Mouse (Mus musculus) brown adipose tissue, adult 24 weeks (tissue): ENCODE results near the gene Hopx. TPM values are rescaled to one million over a fixed set of nuclear protein-coding genes. Genes with fewer than 3 reads are reported as not detected.

ENCODE experiments used
- H3K27ac ChIP-seq: fragments of 200-500 bp; replicated peaks from 2 replicates; pipeline ENCODE4 v1.5.1; 2012; ENCODE audit warnings: low read depth, mild to moderate bottlenecking, low read length
- H3K4me1 ChIP-seq: fragments of 200-500 bp; 2 replicates; pipeline ENCODE4 v1.6.1; 2012; ENCODE audit warnings: low read length, mixed read lengths; ENCODE audit not compliant: control insufficient read depth, insufficient read depth, insufficient read length
- H3K4me3 ChIP-seq: fragments of 200-500 bp; 2 replicates; pipeline ENCODE4 v1.5.1; 2012; ENCODE audit warnings: low read depth, mild to moderate bottlenecking, low read length, moderate library complexity; ENCODE audit not compliant: insufficient read depth
- polyA plus RNA-seq: library from polyadenylated mRNA; stranded (reverse); fragments of >200 nt; gene quantifications from 2 replicates; pipeline ENCODE4 v1.2.4, GENCODE M21; 2012; ENCODE audit not compliant: missing spikeins, insufficient read depth, insufficient read length

Gene Hopx
- polyA plus RNA-seq, 1 experiment = 5.0 TPM

DNA sequence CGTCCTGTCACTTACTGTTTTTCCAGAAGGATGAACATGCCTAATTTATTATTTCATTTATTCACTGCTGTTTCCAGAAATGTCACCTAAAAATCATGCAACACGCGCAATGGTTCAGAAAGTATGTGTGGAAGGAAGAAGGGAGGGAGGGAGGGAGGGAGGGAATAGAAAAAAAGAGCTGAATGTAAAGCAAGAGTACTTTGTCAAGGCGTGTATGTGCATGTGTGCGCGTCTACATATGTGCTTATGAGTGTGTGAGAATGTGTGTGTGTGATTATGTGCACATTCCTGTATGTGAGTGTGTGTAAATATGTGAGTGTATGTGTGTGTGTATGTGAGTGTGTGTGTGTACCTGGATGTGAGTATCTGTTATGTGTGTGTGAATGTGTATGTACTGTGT is 25.9 kb upstream of the Hopx start:
- no peak overlapping the region for H3K27ac ChIP-seq

DNA sequence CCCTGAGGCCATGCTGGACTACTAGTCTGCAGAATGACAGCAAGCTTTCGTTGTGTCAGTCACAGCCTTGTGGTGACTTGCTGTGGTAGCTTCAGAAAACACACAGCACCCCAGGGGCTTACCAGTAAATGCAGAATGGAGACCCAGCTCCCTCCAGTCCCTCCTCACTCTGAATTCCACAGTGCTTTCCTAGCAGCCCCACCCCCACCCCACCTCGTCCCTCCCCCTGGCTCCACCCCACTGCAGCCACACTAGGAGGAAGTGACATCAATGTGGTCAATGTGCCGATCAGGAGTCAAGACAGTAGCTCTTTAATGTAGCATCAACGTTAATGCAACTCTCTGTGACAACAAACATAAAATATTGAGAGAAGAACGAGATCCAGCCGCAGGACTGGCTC is 25.2 kb upstream of the Hopx start:
- H3K27ac ChIP-seq = 0 out of 2 replicates have a peak overlapping the region, but pooled peaks have one; percentile 33

More for the DNA sequence above, 25.9 kb upstream of the Hopx start:
- Histone ChIP-seq H3K4me1 (no peaks in the 10 kb centered on the region), H3K4me3 (no peak overlapping the region)

DNA sequence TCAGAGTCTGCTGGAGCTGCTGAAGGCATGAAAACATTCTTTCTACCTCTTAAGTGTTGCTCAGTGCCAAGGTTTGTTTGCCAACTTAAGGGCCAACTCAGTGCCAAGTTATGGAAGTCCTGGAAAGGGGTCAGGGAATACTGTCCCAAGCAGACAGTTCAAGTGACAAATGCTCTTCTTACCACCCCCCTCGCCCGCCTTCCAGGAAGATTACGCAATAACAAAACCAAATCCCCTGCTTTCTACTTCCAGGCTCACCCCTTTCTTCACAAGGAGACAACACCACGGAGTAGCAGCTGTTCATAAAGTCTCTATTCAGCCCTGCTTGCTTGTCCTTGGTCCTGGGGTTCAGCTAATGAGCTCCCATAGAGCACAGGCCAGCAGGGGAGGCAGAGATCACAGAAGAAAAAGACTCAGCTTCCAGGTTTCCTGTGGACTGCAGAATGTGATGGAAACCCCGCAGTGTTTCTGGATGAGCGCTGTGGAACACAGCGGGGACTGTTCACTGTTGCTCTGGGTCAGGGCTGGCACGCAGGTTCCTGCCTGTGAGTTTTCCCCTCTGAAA is 22.9 kb upstream of the Hopx start:
- no peak overlapping the region for H3K4me3 ChIP-seq
- H3K4me1 ChIP-seq = no peaks in the 10 kb centered on the region
- no peak overlapping the region for H3K27ac ChIP-seq

More for the DNA sequence above, 25.2 kb upstream of the Hopx start:
- no peaks in the 10 kb centered on the region for H3K4me1 ChIP-seq
- H3K4me3 ChIP-seq = no peak overlapping the region

DNA sequence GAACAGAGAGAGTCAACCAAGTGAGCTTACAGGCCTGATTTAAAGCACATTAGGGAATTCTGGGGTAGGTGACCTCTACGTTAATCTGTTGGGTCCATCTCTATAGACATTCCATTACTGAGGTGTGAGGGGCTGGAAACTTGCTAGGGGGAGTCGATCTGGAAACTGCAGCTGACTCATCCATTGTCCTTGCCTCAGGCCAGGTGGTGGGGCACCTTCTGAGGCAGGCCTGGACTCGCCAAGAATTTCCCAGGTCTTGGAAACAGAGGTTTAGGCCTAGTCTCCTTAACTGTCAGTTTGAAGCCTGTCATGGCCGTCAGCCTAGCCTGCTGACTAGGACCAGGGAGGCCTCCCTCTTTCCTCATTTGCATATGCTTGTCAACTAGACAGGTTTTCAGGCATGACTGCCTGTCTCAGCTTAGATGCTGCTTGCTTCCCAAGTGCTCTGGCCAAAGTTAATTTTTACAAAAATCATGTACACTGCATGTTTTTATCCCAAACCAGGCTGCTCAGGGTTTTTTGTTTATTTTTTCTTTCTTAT is 21.8 kb upstream of the Hopx start:
- H3K4me1 ChIP-seq = no peaks in the 10 kb centered on the region
- no peak overlapping the region for H3K4me3 ChIP-seq
- no peak overlapping the region for H3K27ac ChIP-seq

DNA sequence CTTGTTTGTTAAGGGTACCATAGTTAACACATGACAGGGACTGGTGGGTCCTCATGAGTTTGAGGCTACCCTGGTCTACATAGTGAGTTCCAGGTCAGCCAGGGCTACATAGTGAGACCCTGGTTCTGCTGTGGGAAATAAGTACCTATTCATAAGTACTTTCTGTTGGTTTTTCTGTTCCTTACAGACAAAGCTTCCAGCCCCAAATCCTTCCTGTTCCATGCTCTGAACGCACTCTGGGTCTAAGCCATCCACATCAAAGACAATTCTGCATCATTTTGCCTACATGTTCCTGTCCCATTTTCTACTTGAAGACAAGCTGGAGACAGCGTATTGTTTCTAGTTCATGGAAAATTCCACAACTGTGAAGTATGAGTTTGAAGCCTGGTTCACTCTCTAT is 20.0 kb upstream of the Hopx start:
- H3K4me1 ChIP-seq = no peaks in the 10 kb centered on the region
- H3K4me3 ChIP-seq = no peak overlapping the region
- H3K27ac ChIP-seq = no peak overlapping the region

DNA sequence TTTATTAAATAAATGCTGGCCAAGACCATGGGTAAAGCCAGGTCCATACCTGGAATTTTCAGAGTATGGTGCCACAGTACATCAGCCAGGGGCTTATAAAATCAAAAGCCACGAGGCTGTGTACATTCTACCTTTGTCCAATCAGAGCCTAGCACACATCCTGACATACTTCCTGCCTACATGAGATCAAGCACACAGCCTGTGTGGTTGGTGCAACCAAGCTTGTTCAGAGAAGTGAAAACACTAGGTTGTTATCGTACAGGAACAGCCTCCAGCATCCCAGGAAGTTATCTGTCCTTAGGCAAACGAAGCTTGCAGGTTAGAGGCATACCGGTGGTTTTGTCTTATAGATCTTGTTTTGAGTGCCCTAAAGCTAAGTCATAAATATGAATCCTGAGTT is 19.5 kb upstream of the Hopx start:
- no peak overlapping the region for H3K4me3 ChIP-seq
- H3K27ac ChIP-seq = no peak overlapping the region
- no peaks in the 10 kb centered on the region for H3K4me1 ChIP-seq

DNA sequence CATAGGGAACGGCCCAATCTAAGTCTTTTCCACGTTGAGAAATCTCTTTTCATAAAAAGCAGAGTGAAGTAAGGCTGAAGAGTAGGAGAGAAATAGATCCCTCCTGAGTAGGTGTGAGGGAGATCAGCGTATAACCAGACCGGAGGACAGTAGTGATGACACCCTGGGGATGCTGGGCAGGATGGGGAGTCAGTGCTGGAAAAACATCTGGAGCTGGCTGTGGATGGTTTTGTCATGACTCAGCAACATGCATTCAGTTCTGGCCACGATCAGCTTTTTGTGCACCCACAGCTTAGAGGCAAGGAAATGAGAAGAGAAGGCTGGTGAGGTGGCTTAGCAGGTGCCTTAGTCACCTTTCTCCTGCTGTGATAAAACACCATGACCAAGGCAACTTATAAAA is 19.0 kb upstream of the Hopx start:
- Histone ChIP-seq H3K4me1 (no peaks in the 10 kb centered on the region), H3K27ac (no peak overlapping the region), H3K4me3 (no peak overlapping the region)

DNA sequence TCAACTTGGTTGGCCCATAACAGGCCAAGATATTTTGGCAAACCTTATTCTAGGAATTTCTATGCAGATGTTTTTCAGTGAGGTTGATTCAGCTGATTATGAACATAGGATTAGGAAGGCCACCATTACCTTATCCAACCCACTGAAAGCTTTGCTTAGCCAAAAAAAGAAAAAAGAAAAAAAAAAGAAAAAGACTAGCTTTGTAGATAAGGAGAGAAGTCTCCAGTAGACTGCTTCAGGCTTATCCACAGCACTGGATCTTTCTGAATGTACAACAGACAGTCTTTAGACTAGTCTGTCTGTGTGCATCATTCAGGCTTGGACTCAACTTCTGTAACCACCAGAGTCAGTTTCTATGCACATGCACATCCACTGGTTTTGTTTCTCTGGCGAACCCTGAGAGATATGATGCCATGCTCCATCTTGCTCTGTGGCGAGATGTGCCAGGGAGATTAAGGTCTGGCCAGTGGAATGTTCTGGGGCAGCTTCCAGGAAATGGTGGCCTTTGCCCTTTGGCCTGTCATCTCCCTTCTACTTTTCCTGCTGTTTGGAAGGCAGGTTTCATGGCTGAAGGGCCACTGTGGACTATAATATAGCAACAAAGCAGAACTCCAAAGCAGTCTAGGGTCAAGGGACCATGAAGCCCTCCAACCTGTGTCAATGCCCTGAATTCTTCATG is 17.7 kb upstream of the Hopx start:
- Histone ChIP-seq H3K4me3 (no peak overlapping the region), H3K4me1 (no peaks in the 10 kb centered on the region), H3K27ac (no peak overlapping the region)

DNA sequence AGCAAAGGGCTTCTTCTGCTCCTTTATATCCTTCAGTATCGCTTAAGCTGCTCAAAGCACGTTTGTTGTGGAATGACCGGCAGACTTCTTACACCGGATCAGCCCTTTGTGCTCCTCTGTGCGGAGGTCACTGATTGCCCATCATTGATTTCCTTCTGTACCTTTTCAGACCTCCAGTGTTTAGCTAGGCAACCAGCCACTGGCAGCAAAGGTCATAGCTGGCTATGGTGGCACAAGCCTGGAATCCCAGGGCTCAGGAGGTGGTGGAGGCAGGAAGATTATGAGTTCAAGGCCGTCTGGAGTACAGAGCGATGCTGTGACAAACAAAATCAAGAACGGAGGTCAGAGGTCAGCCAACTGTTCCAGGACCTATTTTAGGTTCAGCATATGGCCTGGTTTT is 17.0 kb upstream of the Hopx start:
- H3K27ac ChIP-seq = no peak overlapping the region
- H3K4me1 ChIP-seq = no peaks in the 10 kb centered on the region
- H3K4me3 ChIP-seq = no peak overlapping the region

DNA sequence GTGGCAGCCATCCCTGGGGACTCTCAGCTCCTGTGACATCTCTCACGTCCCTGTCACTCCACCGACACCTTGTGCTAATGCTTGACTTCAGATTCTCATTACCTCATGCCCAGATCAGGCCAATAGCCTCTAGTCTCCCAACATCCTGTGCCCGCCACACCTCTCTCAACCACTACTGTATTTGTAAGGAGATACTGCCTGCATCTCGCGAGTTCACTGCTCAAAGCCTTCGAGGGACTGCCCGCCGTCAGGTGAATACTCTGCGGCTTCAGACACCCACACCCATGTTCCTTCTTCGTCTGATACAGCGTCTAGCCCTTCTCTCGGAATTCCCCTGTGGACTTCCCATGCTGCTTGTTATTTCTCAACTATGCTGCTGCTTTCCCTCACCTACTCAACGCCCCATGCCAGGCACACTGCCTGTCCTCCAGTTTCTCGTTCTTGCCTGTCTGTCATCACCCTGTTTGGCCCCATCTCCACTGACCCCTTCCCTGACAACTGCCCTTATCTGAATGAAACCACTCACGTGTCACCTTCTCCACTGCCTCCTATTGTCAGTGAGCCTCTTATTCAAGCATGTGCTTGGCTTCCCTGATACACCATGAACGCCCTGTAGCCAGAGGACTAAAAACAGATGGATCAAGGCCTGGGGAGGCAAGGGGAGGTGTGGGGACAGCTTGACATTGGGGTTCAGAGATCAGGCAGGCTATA is 15.5 kb upstream of the Hopx start:
- Histone ChIP-seq H3K4me3 (no peak overlapping the region), H3K27ac (no peak overlapping the region), H3K4me1 (no peaks in the 10 kb centered on the region)

DNA sequence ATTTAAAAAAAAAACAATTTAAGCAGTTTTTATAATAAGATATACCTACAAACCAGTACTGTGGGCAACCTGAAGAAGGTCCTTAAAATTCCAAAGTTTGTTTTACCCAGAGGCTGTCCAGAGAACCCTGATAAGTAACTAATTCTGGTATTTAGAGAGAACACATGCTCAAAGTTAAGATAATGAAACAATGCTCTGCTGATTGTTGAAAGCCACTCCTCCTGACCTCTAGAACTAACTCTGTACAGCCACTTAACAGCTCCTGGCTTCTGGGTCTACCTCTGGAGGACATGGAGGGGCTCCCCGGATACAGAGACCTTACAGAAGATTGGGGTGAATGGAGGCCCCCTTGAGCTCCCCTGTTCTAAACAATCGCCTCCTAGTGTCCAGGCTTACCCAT is 15.0 kb upstream of the Hopx start:
- Histone ChIP-seq H3K4me1 (no peaks in the 10 kb centered on the region), H3K27ac (no peak overlapping the region), H3K4me3 (no peak overlapping the region)

DNA sequence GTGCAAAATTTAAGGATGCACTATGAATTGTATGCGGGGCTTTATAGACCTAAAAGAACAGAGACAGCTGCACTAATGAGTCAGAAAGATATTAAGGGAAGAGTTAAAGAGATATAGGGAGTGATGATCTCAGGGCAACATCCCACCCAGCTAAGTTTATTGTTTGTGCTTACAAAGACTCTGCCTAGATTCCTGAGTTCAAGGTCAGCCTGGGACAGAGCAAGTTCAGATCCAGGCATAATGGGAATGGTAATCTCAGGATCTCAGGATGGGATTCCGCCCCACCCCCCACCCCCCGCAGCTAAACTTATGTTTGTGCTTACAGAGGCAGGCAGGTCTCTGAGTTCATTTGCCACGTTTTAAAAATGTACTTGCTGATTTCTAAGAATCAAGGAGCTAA is 13.9 kb upstream of the Hopx start:
- Histone ChIP-seq H3K4me3 (no peak overlapping the region), H3K27ac (no peak overlapping the region), H3K4me1 (no peaks in the 10 kb centered on the region)

DNA sequence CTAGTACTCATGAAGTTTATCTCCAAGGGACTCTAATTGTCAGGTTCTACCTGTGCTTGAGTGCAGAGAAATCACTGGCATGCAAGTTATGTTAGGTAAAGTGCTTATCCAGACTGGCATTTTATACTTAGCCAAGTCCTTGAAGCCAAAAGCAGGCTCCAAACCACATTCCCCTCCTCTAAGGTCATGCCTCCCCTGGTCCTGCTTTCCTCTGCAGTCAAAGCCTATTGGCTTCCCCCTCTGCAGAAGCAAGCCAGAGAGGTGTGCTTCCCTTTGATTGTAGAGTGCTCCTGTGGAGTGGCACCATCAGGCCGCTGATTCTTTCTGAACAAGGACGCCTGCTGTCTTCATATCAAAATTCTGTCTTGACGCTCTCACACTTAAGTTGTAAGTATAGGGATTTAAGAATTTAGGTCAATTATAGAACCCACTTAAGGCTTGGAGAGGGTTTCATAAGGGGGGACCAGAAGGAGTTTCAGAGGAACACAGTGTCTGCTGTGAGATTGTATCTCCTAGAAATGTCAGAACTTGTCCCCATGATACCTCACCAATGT is 11.6 kb upstream of the Hopx start:
- H3K4me3 ChIP-seq = no peak overlapping the region
- peaks cover 3% of the 10 kb centered on the region; the same call in 1 of the 2 replicates for H3K4me1 ChIP-seq
- no peak overlapping the region for H3K27ac ChIP-seq

DNA sequence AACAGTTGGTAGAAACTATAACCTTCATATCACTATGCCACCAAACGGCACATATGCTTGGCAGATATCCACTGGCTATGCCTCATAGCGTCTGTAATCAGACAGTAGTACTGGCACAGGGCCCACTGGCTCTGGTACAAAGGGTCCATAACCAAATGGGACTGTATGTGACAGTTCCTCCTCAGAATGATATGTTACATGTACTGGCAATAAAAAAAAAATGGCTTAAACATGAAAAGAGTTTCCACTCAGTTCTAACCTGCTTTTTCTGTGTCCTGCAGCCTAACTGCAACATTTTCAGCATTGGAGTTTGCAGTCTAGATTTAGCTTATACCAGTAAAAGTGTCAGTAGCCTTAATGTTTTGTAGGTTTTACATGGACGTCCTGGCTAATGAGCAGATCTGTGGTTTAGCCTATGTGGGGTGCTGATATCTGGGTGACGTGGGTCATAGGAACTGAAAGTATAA is 9.9 kb upstream of the Hopx start:
- Histone ChIP-seq H3K4me1 (peaks cover 4% of the 10 kb centered on the region; the same call in 1 of the 2 replicates), H3K4me3 (no peak overlapping the region), H3K27ac (no peak overlapping the region)

DNA sequence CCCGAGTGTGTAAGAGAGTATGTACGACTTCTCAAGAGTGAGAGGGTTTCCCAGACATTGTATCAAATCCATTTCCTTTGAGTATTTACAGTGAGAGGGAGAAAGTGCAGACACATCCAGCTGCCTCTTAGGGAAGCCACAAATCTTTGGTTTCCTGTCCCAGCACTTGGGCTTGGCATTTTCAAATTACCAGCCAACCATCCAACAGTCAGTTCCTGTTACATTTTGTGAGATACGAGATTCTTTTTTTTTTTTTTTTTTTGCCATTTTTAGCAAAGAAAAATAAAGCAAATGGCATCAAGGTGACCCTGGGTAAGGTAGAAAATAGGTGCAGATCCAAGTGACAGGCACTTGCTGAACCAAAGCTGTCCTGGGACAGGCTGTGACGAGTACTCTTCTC is 9.2 kb upstream of the Hopx start:
- H3K4me1 ChIP-seq = peaks cover 4% of the 10 kb centered on the region; the same call in 1 of the 2 replicates
- no peak overlapping the region for H3K27ac ChIP-seq
- H3K4me3 ChIP-seq = no peak overlapping the region
